Mouse (Mus musculus): Measurements from ENCODE around the gene Safb2. TPM values are rescaled to one million over a fixed set of nuclear protein-coding genes. Genes with fewer than 3 reads are reported as not detected.

Safb2 gene
- polyA plus RNA-seq, 1 experiment, result 117 TPM

DNA sequence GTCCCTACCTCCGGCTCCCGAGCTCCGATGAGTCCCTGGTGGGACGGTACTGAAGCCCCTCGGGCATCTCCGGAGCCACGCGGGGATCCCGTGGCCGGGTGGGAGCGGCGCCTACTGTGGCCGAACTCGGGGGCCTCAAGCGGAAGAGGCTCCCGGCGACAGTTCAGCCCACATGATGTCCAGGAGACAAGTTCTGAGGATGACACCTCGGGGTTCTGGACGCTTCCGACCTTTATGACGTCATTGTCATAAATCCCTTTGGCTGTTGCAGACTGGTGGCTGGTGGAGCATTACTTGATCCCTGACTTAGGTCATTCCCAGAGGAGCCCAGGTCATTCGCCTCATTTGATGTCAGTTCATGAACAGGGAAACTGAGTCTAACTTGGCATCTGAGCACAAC is 72.1 kb downstream of the Safb2 start, which contains the start of gene Znrf4:
Gene Znrf4 (minus strand): TSS at position 122 of the 400 bp plus-strand sequence.
- Histone ChIP-seq H3K27me3 (ENCODE audit: control insufficient read depth, insufficient read depth, low read length, poor library complexity, severe bottlenecking) (peaks cover 7% of the 10 kb centered on the region; the same call in 1 of the 2 replicates), H3K27ac (ENCODE audit: insufficient read depth, low read length) (no peak within 1 kb of the TSS), H3K9ac (ENCODE audit: low read depth, poor library complexity, severe bottlenecking) (peak within 1 kb of the TSS; percentile 10; the same call in 1 of the 2 replicates), H3K9me3 (replicated peaks; ENCODE audit: control insufficient read depth, insufficient read depth, low read length, poor library complexity, severe bottlenecking) (no peaks in the 10 kb centered on the region), H3K4me3 (ENCODE audit: low read depth, low read length) (peak within 1 kb of the TSS; percentile 20), H3K36me3 (ENCODE audit: control insufficient read depth, insufficient read depth, low read length, poor library complexity, severe bottlenecking) (no peaks in the 10 kb centered on the region), H3K4me1 (ENCODE audit: control insufficient read depth, insufficient read depth, low read length) (peaks cover 4% of the 10 kb centered on the region)
- TF ChIP-seq POLR2A (IDR thresholded peaks at IDR 0.05; ENCODE audit: insufficient read depth, low read length), result no peak
- no peak for TF ChIP-seq CTCF (IDR thresholded peaks at IDR 0.05; ENCODE audit: low read depth, low read length)

DNA sequence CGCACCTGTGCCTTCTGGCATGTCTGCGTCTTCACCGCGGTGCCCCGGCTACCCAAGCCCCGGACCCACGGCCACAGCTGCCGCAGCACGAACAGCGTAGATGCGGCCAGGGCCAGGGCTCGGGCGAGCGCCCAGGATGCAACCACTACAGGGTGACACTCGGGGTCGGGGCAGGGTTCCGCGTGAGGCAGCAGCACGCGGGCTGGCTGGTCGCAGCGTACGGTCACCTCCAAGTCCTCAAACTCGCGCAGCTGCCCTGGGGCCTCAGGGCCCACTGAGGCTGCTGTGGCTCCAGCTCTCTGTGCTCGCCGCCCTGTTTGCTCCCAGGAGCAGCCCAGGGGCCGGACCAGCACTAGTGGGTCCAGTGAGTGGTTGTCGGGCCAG is 72.7 kb downstream of the Safb2 start:
- H3K36me3 ChIP-seq (ENCODE audit: control insufficient read depth, insufficient read depth, low read length, poor library complexity, severe bottlenecking), result no peaks in the 10 kb centered on the region
- H3K27ac ChIP-seq (ENCODE audit: insufficient read depth, low read length), result no peak overlapping the region
- peaks cover 7% of the 10 kb centered on the region; the same call in 1 of the 2 replicates for H3K27me3 ChIP-seq (ENCODE audit: control insufficient read depth, insufficient read depth, low read length, poor library complexity, severe bottlenecking)
- TF ChIP-seq CTCF (IDR thresholded peaks at IDR 0.05; ENCODE audit: low read depth, low read length), result no peak
- no peak for TF ChIP-seq POLR2A (IDR thresholded peaks at IDR 0.05; ENCODE audit: insufficient read depth, low read length)
- TF ChIP-seq EP300 (IDR thresholded peaks at IDR 0.05; ENCODE audit: insufficient read depth, low read depth, low read length), result no peak
- H3K4me1 ChIP-seq (ENCODE audit: control insufficient read depth, insufficient read depth, low read length), result peaks cover 5% of the 10 kb centered on the region
- peak overlapping the region; percentile 20 for H3K4me3 ChIP-seq (ENCODE audit: low read depth, low read length)
- peak overlapping the region; percentile 10; the same call in 1 of the 2 replicates for H3K9ac ChIP-seq (ENCODE audit: low read depth, poor library complexity, severe bottlenecking)
- H3K9me3 ChIP-seq (replicated peaks; ENCODE audit: control insufficient read depth, insufficient read depth, low read length, poor library complexity, severe bottlenecking), result no peaks in the 10 kb centered on the region

DNA sequence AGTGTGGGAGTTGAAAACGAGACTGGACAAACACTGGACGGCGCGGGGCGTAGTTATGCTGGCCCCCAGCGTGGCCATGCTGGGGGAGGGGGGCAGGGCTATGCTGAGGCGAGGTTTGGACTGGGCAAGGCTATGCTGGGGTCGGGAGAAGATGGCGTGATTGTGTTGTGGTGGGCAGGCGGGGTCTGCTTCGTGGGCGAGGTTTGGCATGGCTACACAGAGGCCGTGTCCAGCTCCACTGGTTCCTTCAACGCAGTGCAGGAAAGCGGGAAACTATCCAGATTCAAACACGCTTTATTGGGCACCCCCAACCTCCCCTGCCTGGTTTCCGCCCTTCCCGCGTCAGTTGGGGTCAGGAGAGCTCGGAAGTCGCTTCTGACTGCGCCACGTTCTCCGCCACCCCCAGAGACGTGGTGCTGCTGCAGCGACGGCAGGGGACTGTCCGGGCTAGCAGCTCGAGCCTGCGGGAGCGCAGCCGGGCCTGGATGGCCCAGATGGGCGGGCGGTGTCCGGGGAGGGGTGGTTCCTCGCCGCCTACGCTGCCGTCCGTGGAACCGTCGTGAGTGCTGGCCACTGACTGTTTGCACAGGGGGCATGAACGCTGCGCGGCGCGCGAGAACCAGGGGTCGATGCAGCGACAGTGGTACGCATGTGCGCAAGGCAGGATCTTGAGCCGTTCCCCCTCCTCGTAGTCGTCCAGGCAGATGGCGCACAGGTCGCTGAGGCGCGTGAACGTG is 73.2 kb downstream of the Safb2 start:
- H3K4me1 ChIP-seq (ENCODE audit: control insufficient read depth, insufficient read depth, low read length), result peaks cover 8% of the 10 kb centered on the region
- no peaks in the 10 kb centered on the region for H3K36me3 ChIP-seq (ENCODE audit: control insufficient read depth, insufficient read depth, low read length, poor library complexity, severe bottlenecking)
- no peak overlapping the region for H3K27ac ChIP-seq (ENCODE audit: insufficient read depth, low read length)
- peak overlapping the region; percentile 10; the same call in 1 of the 2 replicates for H3K9ac ChIP-seq (ENCODE audit: low read depth, poor library complexity, severe bottlenecking)
- no peaks in the 10 kb centered on the region for H3K9me3 ChIP-seq (replicated peaks; ENCODE audit: control insufficient read depth, insufficient read depth, low read length, poor library complexity, severe bottlenecking)
- TF ChIP-seq EP300 (IDR thresholded peaks at IDR 0.05; ENCODE audit: insufficient read depth, low read depth, low read length), result no peak
- no peak for TF ChIP-seq CTCF (IDR thresholded peaks at IDR 0.05; ENCODE audit: low read depth, low read length)
- TF ChIP-seq POLR2A (IDR thresholded peaks at IDR 0.05; ENCODE audit: insufficient read depth, low read length), result no peak
- H3K27me3 ChIP-seq (ENCODE audit: control insufficient read depth, insufficient read depth, low read length, poor library complexity, severe bottlenecking), result peaks cover 7% of the 10 kb centered on the region; the same call in 1 of the 2 replicates
- peak overlapping the region; percentile 20 for H3K4me3 ChIP-seq (ENCODE audit: low read depth, low read length)

Other genes with a start within 250 kb of the Safb2 start
- 149 and 159 TPM in 2 replicates for gene Ptprs, start 108.1 kb downstream of the Safb2 start, polyA plus RNA-seq (2011; ENCODE audit: insufficient read depth, insufficient read length, low read depth, missing spikeins)
- not detected in 2 replicates for gene Znrf4, start 72.2 kb downstream of the Safb2 start, polyA plus RNA-seq (2011; ENCODE audit: insufficient read depth, insufficient read length, low read depth, missing spikeins)
- 1.1 and 2.3 TPM in 2 replicates for gene Gm20219, start 30.2 kb downstream of the Safb2 start, polyA plus RNA-seq (2011; ENCODE audit: insufficient read depth, insufficient read length, low read depth, missing spikeins)
- gene Safb, start 240 bp upstream of the Safb2 start, polyA plus RNA-seq (2011; ENCODE audit: insufficient read depth, insufficient read length, low read depth, missing spikeins), result 99.4 and 111 TPM in 2 replicates
- 105 and 131 TPM in 2 replicates for gene 2410015M20Rik, start 25.2 kb upstream of the Safb2 start, polyA plus RNA-seq (2011; ENCODE audit: insufficient read depth, insufficient read length, low read depth, missing spikeins)
- gene Rpl36, start 28.8 kb upstream of the Safb2 start, polyA plus RNA-seq (2011; ENCODE audit: insufficient read depth, insufficient read length, low read depth, missing spikeins), result 704 and 766 TPM in 2 replicates
- gene Lonp1, start 42.3 kb upstream of the Safb2 start, polyA plus RNA-seq (2011; ENCODE audit: insufficient read depth, insufficient read length, low read depth, missing spikeins), result 60.3 and 62.1 TPM in 2 replicates
- gene Catsperd, start 43.6 kb upstream of the Safb2 start, polyA plus RNA-seq (2011; ENCODE audit: insufficient read depth, insufficient read length, low read depth, missing spikeins), result 2.4 and 3.7 TPM in 2 replicates
- 72.6 and 75.6 TPM in 2 replicates for gene Ranbp3, start 88.7 kb upstream of the Safb2 start, polyA plus RNA-seq (2011; ENCODE audit: insufficient read depth, insufficient read length, low read depth, missing spikeins)
- gene Ndufa11, start 133.2 kb upstream of the Safb2 start, polyA plus RNA-seq (2011; ENCODE audit: insufficient read depth, insufficient read length, low read depth, missing spikeins), result 152 and 177 TPM in 2 replicates
- gene Vmac, start 133.4 kb upstream of the Safb2 start, polyA plus RNA-seq (2011; ENCODE audit: insufficient read depth, insufficient read length, low read depth, missing spikeins), result 23.2 and 24.2 TPM in 2 replicates
- 8.1 and 10.8 TPM in 2 replicates for gene Nrtn, start 172.9 kb upstream of the Safb2 start, polyA plus RNA-seq (2011; ENCODE audit: insufficient read depth, insufficient read length, low read depth, missing spikeins)
- gene Dus3l, start 180.2 kb upstream of the Safb2 start, polyA plus RNA-seq (2011; ENCODE audit: insufficient read depth, insufficient read length, low read depth, missing spikeins), result 18.4 and 18.9 TPM in 2 replicates
- gene Prr22, start 185.7 kb upstream of the Safb2 start, polyA plus RNA-seq (2011; ENCODE audit: insufficient read depth, insufficient read length, low read depth, missing spikeins), result not detected in 2 replicates
- 27.5 and 30.5 TPM in 2 replicates for gene Rfx2, start 246.4 kb upstream of the Safb2 start, polyA plus RNA-seq (2011; ENCODE audit: insufficient read depth, insufficient read length, low read depth, missing spikeins)